Mouse (Mus musculus): Measurements from ENCODE around the gene Gm28729.
"Not testable (repeated sequence)": the region's sequence is repeated elsewhere in the genome, so short reads cannot be mapped to it uniquely, and the experiment has no call there.

Gene Gm28729

DNA sequence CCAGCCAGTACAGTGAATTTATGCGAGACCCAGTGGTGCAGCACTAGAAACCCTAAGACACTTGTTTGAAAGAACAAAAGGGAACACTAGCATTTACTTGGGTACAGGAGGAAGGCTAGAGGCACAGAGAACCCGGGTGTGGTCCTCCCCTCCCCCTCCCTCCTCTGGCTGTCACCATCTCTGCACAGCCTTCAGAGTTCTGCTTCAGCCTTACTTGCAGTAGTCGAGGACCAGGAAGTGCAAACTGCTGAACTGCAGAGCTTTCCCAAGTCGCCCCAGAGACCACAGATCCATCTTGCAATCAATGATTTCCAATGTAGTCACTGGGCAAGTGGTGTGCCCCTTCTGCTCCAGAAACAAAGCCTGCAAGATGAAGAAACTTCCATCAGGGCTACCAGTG, 7.6 kb downstream of the Gm28729 start:
- DNase-seq = no peak

DNA sequence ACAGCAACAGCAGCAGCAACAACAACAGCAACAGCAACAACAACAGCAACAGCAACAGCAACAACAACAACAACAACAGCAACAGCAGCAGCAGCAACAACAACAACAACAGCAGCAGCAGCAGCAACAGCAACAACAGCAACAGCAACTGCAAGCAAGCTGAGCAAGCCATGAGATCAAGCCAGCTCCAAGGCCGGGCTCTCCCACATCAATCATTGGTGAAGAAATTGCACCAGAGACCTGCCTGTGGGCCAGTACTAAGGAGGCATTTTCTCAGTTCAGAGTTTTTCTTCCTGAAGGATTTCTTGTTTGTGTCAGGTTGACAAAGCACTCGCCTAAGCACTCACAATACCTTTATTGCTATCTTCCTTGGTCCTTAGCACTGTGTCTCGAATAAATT, 8.3 kb downstream of the Gm28729 start:
- DNase-seq = no peak

DNA sequence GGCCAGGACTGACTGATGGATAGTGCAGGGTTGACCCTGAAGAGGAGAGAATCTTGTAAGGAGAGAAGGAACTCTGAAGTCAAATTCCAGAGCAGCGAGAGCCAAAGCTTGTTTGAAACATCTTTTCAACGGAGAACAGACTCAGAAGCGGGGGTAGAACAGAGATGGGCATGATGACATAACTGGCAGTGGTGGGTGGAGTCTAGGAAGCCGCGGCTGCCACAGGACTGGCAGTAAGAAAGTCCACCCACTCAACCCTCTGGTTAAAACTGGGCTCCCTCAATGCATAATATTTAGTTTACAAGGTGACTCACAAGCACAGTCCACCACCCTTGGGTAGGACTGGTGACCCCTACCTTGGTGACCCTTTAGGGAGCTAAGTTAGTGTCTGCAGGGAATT, 9.3 kb downstream of the Gm28729 start:
- no peak for DNase-seq

DNA sequence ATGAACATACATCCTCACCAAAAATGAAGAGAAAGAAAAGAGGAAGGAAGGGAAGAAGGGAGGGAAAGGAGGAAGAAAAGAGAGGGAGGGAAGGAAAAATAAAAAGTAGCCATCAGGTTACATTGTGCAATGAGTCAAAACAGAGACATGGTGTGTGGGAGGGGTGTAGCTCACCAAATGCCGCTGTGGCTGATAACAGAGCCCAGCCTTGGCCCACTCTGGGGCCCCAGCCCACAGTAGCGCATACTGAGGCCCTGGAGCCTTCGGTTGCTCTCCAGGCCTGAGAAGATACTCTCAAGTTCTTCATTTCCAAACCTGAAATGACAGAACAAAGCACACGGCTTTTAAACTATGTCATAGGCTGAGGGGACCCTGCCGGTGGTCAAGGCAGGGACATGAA, 10.8 kb downstream of the Gm28729 start:
- no peak for DNase-seq

DNA sequence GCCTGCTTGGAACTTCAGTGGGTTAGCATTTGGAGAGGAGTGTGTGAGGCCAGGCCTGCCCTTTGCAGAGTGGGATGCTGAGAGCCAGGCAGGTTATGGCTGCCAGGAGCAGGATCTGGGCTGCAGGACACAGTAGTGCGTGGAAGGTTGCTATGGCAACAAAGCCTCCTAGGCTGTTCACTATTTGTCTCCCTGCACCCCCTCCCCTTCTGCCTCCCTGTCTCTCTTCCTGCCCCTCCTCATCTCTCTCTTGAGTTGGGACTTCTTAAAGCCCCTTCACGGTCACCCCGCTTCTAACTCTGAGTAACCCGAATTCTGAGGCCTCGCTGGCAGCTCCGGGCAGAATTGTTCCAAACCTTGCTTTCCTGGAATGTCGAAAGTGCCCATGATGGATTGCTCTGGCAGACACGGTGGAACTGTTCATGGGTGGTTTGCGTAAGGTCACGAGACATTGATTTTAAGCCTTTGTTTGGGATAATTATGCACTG, 19.0 kb downstream of the Gm28729 start:
- peak; percentile 58 for DNase-seq

DNA sequence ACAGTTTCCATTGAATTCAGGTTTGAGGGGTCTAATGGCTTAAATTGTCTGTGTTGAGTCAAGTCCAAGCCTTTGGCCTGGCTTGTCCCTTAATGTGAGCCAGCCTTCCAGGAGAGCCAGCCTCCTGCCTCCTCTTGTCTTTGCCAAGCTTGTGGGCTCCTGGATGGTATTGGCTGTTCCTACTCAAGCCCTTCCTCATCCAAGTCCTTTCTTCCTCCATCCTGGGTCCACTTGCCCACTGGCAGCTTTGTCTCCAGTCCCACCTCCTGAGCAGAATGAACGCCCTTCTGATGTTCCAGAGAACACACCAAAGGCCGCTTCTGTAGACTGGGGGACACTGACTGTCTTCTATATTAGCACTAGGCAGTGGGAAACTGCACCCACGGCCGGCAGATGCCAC, 19.9 kb downstream of the Gm28729 start:
- DNase-seq = no peak

DNA sequence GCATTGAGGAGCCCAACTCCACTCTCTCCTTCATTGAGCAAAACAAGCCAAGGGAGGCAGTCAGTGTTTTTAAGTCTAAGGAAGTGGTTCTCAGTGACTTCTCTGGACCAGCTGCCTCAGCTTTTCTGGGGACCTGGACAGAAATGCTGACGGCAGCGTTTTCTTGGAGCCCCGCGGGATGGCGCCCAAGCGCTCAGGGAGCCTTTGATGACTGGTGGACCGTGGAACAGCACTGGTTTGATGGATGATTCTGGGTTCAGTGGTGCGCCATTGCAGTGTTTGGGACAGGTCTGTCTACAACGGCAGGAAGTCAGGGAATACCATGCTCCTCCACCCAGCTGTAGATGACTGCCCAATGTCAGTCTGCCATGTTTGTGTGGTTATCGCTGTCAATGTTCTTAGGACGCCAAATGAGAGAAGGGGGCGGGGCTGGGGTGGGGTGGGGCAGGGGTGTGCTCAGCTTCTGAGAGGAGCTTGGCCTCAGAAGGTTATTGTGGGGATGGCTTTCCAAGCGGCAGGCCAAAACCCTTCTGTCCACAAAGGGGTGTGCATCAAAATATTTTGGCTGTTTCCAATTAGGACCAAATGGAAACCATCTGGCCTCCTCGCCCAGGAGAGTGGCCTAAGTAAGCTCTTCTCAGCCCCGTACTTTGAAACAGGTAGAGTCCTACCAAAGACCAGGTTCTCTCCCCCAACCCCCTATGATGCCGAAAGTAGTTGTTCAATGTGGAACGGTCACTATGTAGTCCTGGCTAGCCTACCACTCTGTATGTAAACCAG, 20.8 kb downstream of the Gm28729 start:
- DNase-seq = no peak

DNA sequence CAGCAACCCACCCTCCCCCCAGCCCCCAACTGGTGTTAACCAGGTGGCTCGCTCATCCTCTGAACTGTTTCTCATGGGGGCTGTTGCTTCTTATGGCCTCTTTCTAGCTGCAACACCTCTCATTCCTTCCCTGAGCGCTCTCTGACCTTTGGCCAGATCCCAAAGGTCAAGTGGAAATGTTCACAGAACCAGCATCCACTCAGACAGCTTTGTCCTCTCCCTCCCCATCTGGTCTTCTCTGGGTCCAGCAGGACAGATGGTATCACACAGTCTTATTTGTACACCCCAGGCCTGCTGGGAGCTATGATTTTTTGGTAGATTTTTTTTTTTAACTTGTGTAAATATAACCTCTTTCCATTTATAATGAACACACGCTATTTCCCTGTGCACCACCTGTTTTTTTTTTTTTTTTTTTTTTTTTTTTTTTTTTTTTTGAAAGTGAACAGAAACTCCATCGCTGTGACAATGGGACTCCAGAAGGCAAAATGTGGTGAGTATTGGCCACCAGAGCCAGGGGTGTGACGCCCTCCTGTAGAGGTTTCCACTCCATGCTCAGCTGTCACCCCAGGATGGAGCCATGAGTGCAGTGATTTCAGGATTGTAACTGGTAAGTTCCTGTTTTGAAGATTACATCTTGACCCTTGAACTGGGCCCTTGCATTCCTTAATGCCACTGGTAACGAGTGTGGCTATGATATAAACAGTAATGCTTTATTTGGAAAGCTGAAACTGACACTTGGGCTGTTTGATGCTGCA, 22.0 kb downstream of the Gm28729 start:
- DNase-seq = peak; percentile 22

DNA sequence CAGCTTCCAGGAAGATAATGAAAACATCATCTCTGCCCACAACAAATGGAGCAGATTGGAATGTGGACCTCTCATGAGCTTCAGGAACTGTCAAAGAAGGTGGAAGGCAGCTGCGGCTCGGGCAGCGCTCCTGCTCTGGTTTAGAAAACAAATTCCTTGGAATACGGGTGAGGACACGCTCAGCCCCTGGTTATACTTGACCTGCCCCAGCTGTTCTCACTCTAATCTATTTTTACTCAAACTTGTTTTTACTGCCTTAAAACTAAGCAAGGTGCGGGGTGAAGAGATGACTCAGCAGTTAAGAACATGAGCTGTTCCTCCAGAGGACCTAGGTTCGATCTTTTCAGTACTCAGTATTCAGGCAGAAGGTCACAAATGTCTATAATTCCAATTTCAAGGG, 23.8 kb downstream of the Gm28729 start:
- DNase-seq = no peak

DNA sequence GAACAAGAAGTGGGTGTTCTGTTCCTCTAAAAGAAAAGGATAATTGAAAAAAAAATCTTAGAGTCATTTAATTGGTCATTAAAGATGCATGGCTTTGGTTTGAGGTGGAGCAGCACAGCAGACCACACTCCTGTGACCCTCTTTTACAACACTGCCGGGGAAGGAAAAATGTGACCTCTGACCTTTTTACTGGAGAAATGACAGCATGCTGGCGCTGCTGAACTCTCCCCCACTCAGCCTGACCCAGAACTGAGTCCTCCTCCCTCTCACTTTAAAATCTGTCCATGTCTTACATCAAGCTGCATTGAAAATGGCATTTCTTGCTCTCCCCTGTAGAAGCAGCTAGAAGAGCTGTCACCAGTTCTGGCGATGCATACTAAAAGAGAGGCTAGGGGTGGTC, 31.9 kb downstream of the Gm28729 start:
- DNase-seq = no peak

DNA sequence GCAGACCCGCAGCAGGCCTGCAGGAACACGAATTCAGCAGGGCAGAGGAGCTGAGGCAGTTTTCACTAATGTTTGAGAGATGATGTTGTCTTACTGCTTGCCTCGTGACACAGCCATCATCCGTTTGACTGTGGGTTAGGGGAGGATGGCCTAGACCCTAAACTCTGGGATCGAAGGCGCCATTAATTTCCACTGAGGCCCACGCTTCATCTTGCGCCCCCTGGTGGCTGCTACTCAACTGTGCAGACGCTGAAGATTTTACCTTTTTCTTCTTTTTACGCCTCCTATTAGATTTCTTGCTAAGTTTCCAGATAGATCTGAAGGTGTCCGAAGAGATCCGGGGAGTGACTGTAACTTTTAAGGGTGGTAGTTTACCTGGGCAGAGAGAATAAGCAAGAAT, 33.3 kb downstream of the Gm28729 start:
- peak; percentile 49 for DNase-seq

DNA sequence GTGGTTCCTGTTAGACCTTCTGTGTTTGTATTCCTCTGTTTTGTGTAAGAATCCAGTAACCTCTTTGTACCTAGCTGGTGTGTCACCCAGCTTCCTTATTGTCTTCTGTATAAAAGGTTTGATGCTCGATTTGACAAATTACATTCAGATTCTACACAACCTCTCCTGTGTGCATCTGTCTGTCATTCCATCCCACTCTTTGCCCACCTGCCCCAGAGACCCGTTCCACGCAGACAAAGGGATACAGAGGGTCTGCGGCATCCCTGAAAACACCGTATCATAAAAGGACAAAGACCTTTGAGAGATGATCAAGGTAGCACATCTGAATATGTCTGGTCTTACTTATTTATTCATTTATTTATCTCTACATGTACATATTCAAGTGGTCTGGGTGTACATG, 37.2 kb downstream of the Gm28729 start:
- not testable (repeated sequence) for DNase-seq

DNA sequence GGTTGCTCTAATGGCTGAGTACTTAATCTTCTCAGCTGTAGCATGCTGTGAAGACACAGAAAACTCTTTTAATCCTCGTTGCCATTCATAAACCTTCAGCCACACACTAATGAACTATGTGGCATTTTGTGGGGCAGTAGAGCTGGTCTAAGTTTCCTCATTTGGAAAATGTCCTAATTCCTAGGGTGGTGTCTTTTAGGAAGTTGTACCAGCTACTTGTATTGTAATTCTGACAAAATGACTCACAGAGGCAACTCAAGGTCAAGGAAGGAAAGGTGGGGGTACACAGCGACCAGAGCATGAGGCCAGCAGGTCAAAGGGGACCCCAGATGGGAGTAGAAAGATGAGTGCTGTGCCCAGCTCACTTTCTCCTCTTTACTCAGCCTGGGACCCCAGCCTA, 41.4 kb downstream of the Gm28729 start:
- DNase-seq = no peak

DNA sequence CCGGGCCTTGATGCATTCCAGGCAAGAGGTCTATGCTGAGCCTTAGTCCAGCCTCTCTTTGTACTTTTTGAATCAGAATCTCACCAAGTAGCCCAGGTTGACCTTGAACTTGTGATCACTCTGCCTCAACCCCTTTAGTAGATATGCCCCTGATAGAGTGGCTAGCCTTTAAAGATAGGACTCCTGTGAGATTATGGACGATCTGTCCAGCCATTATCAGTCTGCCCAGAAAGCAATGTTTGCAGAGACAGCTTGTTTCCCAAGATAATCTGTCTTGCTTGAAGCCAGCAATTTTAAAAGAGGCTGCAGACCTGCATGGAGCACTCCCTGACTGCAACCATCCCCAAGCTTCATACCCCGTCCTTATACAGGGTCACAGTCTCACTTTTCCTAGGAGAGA, 42.0 kb downstream of the Gm28729 start:
- DNase-seq = no peak

DNA sequence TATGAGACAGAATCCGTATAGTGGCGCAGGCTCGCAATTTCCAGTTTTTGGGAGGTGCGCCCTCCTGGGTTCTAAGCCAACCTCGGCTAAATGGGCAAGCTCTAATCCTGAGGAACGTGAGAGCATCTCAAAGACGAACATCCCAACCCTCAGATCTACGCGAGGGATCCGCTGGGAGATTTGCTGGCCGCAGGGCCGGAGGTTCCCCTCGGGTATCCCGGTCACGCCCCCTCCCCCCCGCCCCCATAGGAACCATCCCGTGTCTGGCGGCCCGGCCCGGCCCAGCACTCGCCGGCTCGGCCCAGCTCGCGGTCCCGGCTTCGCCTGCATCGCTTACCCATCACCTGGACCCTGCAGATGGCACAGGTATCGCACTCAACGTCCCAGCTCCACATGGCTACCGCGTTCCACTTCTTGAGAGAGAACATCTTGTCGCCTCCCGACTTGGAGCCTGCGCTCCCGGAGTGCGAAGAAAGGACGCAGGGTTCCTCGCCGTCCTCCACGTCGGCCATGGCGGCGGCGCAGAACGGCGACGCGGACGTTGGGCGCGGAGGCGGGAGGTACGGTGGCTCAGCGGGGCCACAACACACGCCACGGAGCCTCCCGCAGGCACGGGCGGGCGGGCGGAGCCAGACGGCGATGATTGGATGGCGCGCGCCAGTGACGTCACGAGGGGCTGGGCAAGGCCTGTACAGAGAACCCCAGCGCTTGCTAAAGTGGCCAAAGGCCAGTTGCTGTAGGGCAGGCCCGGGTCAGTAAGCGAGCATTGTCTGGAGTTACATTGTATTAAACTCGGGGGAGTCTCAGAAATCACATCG, 46.8 kb downstream of the Gm28729 start, which contains the start of gene Rnf7:
Rnf7 (minus strand) TSS at position 605 of the 818 bp plus-strand sequence.
- DNase-seq = peak; percentile 99

DNA sequence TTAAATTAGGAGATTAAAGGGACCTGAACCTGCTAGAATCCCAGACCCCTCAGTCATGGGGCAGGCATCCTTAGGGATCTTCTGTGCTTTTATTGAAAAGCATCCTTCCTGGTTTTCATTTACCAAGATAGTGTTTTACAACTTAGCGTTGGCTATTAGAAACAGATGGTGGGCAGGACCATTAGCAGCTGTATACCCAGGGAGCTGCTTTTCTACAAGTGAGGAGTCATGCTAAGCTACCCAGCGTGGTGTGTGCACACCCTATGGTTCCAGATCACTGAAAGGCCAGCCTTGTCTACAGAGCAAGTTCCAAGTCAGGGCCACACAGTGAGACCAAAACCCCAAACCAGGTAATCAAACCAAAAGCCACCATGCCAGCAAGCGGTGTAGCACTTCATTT, 52.7 kb downstream of the Gm28729 start:
- no peak for DNase-seq

DNA sequence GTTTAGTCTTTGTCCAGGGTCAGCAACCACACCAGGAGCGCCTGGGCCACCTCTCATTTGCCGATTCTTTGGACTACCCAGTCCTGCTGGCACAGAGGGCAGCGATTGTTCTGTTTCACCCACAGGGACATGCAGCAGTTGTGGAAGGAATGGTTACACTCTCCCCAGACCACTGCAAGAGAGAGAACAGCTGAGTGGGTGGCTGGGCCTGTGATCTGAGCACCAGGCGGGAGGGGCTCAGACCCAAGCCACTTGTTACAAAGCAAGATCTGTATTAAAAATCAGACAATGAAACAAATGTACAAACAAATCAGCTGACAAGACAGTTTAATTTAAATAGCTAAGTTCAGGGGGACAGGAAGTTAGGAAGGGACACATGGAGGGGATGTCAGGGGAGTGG, 53.4 kb downstream of the Gm28729 start:
- not testable (repeated sequence) for DNase-seq

DNA sequence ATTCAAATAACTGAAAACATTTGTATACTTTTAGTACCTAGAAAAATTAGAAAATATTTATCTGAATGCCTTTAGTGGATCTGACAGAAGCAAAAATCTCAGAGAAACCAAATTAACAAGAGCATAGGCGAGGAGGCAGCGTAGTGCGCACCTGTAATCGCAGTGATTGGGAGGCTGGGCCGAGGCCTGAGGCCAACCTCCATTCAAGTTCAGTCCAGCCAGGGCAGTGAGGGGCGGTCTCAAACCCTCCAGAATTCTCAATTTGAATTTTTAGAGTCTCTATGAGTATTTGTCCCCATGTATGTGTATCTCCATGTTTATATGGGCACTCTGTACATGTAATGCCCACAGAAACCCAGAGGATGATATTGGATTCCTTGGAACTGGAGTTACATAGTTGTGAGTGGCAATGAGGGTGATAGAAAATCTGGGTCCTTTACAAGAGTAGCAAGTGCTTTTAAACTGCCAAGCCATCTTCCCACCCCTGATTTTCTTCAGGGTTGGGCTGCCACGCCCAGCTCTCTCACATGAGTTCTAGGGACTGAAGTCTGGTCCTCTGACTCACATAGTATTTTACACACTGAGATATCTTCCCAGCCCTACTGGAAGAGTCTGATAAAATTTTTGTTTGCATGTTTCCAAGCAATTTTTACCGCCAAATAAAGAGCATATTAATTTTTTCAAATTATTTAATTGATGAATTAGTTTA, 54.6 kb downstream of the Gm28729 start:
- no peak for DNase-seq

DNA sequence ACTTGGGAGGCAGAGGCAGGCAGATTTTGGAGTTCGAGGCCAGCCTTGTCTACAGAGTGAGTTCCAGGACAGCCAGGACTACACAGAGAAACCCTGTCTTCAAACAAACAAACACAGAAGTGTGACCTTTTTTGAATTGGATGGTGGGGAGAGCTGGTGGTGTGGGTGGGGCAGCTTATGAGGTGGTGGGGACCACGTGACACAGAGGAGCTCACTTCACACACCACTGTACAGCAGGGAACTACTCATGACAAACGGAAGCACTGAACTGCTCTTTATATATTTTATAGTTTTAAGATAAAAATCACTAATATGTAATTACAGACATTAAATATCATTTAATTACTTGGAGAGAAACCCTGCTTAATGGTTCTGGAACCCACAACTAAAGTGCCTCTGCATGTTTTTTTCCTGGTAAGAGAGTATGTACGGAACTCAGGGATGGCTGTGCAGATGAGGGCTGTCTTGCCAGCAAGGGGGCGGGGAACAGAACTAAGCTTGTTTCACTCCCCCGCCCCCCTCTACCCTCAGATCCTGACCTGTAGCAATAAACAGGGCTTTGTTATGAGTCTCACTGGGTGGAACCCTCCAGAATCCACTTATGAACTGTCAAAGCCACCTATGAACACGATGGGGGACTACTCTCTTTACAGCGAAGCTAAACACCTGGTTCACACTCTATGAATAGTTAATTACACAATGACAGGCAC, 55.4 kb downstream of the Gm28729 start:
- DNase-seq = no peak

DNA sequence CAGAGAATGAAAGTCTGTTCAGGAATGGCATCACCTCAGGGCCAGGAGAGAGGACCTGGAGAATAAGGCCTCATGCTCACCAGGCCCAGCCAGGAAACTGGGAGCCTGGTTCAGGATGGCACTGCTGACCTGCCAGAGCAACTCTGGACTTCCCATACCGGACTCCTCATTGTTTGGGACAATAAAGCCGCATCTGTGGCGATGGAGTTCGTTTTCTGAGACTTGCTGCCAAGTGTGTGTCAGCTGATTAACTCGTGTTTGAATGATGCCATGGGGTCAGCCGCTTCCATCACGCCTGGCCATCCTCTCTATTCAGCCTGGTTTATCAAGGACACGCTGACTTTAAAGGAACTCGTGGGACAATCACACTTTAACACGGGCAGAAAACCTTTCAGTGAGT, 61.4 kb downstream of the Gm28729 start:
- no peak for DNase-seq

DNA sequence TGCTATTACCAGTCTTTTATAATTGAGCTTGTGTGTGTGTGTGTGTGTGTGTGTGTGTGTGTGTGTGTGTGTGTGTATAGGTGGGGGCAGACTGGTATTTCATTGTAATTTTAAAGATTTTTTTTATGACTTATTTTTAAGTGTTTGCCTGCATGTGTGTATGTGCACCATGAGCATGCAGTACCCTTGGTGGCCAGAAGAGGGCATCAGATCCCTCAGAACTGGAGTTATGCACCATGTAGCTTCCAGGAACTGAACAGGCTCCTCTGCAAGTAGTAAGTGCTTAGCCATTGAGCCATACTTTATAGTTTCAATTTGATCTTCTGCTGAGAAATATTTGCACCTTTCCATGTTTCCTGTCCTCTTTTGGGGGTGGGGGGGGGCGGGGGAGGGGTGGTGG, 63.5 kb downstream of the Gm28729 start:
- DNase-seq = no peak

Measured in kidney, adult 18-20 months (tissue).